Mouse (Mus musculus) layer of hippocampus, adult 9-11 months (tissue): ENCODE measurements at regions not wholly inside any gene's neighbourhood (a gene's known extent, or its start where the extent isn't known, plus 50 kb on each side); places are given as distances from the start of the nearest gene placed in this dataset.
A peak's percentile ranks its signal among the peaks of the same experiment; 100 is the strongest.

Experiments
- DNase-seq: peaks from one replicate; pipeline ENCODE4 v3.0.0; 2022

DNA sequence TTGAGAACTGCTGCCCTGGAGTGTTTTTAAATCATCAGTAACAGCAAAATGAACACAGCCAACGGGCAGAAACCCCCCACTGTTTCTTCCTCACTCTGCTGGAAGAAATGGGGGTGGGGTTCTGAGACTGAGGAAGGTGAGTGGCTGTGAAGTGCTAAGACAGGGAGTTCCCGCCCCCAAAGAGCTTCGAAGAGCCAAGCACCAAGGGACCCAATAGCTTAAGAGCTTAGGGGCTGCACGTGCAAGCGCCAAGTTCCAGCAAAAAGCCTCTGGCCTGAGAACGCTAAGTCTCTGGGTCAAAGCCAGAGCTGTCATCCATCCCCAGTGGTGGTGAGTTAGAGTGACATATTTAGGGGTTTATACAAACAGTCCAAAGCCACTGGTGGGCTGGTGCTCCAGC lies 55.1 kb upstream of the Pcbd1 start:
- no peak for DNase-seq

DNA sequence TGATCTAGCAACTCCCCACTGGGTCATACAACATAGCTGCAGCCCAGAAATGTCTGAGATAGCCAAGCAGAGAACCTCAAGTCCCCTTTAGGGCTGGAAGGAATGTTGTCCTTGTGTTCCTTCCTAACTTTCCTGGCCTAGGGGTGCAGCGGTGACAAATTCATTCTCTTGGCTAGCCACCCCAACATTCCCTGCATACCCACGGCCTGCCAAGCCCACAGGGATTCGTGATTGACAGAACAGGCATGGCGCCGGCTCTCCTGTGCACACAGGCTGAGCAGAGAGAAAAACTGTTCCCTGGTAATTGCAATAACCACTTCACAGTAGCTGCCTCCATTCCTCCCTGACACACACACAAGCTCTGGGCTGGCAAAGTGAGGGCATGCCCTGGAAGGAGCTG lies 60.5 kb upstream of the Pcbd1 start:
- no peak for DNase-seq

DNA sequence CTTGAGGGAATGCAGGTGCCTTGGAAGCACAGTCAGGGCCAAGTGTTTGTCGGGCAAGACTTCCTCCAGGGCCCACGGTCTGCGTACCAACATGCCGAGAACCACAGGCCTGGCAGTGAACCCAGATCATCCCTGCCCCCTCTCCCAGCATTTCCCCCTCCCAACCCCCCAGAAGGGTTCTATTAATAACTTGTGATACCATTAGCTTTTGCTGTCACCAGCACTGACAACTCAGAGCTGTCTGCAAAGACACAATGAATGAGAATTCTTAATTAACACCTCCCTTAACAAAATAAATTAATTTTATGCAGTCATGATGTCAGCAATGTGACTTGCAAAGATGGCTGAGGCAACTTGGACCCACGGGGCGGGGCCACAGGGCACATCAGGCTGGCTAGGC lies 61.9 kb upstream of the Pcbd1 start:
- DNase-seq, result no peak

DNA sequence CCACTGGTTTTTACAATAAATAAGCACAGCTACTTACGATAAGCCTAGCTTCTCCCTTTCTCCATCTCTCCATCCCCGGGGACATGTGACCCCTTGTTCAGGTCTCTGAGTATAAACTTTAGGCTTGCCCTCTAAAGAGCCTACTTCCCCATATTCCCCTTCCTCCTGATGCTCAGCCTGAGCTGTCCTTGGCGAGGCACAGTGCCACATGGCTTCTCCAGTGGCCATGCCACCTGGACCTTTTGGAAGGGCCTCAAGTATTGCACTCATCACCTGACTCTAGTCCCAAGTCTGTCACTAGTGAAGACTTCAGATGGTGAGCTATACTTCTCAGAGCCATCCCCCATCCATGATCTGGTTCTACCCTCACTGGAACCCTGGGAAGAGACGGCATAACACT lies 64.1 kb upstream of the Pcbd1 start:
- no peak for DNase-seq

- DNase-seq, result no peak
Observed at GRCm38 (mm10) chr10:61024166-61024565, 65.0 kb upstream of the Pcbd1 start.

DNA sequence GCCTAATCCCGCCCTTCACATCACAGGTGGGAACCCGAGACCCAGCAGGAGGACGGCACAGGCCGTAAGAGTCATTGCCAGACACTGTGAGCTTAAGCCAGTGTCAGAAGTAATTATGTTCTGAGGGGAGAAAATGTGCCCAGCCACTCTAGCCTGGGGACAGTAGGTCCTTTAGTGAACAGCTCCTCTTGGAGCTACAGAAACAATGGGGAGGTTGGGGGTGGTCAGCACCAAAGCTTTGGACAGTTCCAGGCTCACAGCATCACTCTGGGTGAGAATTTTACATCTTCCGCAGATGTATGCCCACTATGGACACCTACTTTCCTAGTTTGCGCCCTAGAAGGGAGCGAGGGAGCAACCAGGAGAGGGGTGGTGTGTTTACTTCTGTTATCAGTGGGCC lies 65.7 kb upstream of the Pcbd1 start:
- DNase-seq, result no peak

GRCm38 (mm10) chr10:61019566-61019965 lies 69.6 kb upstream of the Pcbd1 start:
- DNase-seq, result no peak

GRCm38 (mm10) chr10:61012199-61012695 lies 76.9 kb upstream of the Pcbd1 start:
- DNase-seq, result no peak

- no peak for DNase-seq
Observed at GRCm38 (mm10) chr10:61010697-61011096, 78.4 kb upstream of the Pcbd1 start.

GRCm38 (mm10) chr10:61007403-61007802 lies 81.7 kb upstream of the Pcbd1 start:
- no peak for DNase-seq

DNA sequence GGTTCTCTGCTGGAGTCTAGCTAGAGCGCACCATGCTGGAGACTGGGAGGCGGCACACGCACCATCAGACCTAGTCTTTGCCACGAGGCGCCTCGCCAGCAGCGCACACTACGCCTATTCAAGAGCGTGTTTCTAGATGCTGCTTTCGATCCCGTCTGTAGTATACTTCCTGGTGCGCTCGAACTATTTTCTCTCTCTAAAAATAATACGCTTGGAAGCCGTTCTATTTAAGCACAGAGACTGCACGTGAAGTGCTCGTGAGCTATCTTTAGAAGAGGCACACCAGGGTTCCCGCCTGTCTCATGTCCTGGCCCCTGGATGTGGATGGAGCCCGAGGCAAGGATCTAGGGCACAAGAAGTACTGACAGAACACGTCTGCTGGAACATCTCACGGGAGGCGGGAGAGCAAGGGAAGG lies 87.4 kb upstream of the Pcbd1 start:
- no peak for DNase-seq

GRCm38 (mm10) chr10:60997393-60997792 lies 91.7 kb upstream of the Pcbd1 start:
- no peak for DNase-seq

DNA sequence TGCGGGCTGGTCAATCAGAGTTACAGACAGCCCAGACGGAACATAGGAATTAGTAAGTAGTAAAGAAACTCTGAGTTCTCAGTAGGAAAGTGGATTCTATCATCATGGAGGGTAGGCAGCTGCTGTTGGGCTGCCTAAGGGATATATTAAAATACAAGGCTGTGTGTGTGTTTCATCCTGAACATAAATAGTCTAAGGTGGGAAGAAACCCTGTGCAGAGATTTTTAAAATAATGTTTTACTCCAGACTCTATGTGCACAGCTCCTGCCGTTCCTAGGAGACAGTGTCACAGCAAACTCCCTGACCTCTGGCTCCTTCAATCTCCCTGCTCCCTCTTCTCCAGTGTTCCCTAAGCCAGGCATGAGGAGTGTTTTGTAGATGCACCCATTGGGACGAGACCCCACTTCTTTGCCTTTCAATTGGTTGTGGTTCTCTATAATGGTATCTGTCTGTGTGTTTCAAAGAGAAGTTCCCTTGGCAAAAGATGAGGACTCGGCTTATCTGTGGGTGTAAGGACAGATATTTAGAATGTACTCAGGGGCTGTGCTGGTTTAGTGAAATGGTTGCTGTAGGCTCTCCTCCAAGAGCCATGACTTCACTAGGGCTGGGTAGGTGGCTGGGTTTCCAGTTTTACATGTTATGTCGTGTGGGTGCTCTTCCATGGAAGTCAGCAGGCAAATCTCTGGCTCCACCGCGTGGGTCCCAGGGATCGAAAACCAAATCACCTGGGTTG lies 93.1 kb upstream of the Pcbd1 start:
- DNase-seq, result peak; percentile 11

GRCm38 (mm10) chr10:60985109-60985576 lies 104.0 kb upstream of the Pcbd1 start:
- peak; percentile 6 for DNase-seq

DNA sequence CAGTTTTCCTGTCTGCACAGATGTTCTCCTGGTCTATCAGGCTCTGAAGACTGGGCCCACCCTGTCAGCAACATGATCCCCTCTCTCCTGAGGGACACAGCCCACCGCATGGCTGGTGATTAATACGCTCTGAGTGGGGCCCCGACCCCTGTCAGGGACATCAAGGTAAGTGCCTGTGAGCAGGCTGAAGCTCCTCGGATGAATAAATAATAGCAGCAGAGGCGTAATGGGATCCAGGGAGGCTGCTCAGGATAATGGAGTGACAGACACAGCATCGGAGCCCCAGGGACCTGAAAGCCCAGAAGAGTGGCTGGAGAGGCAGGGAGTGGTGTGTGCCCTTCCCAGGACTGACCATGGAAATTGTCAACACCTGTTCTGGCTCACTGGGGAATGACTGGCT lies 107.4 kb upstream of the Pcbd1 start:
- no peak for DNase-seq

DNA sequence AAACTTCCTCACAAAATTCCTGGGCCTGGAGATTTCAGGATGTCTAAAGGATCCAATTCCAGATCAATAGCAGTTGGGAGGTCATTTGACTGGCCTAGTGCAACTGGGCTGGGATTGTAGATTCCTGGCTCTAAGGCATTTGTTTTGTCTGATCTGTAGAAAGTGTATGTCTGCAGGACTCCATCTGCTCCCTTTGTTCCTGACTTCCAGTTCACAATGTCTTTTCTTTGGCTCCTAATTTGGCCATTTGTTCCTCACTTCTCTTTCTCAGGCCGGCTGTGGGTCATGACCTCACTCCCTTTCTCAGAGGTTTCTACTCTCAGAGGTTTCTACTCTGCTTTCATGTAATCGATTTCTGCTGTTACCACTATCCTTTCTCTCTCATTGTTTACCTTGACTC lies 115.5 kb upstream of the Pcbd1 start:
- DNase-seq, result no peak

GRCm38 (mm10) chr10:60964843-60965242 lies 124.3 kb upstream of the Pcbd1 start:
- DNase-seq, result no peak

GRCm38 (mm10) chr10:60957820-60958233 lies 126.4 kb upstream of the Unc5b start:
- peak; percentile 14 for DNase-seq

DNA sequence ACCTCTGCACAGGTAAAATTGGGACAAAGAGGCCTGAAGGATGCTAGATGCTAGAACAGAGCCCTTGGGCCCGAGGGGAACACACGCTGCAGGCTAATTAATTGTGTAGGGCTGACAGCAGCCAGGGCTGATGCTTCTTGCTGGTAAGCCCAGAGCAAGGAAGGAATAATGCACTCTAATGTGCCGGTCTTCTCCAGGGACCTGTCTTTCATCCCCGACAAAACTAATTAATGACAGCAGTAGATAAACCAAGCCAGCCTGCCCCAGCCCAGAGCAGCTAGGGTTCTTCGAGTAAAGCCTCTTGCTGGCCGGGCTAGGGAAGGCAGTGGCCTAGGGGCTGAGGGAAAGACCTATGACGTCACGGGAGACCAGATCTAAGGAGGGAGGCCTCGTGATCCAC lies 124.1 kb upstream of the Unc5b start:
- DNase-seq, result no peak

DNA sequence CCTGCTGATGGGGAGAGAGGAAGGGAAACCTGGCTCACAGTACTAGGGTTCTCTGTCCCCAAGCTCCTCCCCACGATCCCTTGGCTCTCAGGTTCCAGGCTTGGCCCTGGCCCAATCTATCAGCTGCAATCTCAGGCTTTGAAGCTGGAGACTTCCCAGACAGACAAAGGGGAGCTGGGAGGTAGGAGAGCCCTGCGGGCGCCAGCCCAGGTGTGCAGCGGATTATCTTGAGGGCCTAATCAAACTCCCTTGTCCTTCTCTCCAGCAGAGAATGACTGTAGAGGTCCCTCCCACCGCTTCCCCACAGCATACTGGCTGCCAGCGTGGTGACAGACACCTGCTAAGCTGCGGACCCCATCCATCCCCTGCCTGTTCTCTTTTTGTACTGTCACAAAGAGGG lies 121.1 kb upstream of the Unc5b start:
- no peak for DNase-seq

DNA sequence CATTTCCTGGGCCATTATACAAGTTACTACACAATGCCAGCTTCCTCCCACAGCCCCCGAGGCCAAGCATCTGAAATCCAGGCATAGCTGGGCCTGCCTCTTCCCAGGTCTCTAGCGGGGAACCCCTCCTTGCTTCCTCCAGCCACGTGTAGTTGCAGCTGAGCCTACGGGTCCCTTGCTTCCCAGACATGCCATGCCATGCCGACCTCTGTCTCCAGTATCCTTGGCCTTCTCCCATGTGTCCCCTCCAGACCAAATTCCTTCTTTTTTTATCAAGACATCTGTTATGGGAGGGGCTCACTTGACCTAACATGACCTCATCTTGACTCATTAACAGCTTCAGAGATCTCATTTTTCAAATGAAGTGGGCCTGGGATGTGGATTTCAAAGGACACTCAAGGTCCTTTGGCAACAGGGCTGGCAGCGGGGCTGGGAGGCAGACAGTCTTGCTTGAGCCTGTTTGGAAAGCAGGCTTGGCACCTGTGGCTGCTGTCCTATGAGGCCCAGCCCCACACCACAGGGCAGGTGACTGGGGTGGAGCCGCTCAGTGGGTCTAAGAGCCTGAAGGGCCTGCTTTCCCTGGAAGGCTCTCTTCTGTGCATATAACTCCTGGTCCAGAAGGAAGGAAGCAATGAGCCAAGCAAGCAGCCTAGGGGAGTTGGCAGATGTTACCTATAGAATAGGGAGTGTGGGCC lies 117.7 kb upstream of the Unc5b start:
- no peak for DNase-seq

GRCm38 (mm10) chr10:60943074-60943473 lies 111.7 kb upstream of the Unc5b start:
- DNase-seq, result no peak

- DNase-seq, result no peak
Observed at GRCm38 (mm10) chr10:60938749-60939148, 107.4 kb upstream of the Unc5b start.

GRCm38 (mm10) chr10:60937517-60937866 lies 106.1 kb upstream of the Unc5b start:
- DNase-seq, result no peak
